Mouse (Mus musculus) kidney, adult 2 months (tissue): ENCODE results near the gene Kmt5c. TPM values are rescaled to one million over a fixed set of nuclear protein-coding genes. Genes with fewer than 3 reads are reported as not detected.

Experiments used
- DNase-seq: peaks from one replicate; pipeline ENCODE4 v3.0.0; 2021
- H3K27ac ChIP-seq: fragments of 200-500 bp; 2 replicates; pipeline ENCODE4 v1.5.1; 2012; ENCODE audit warnings: low read depth, low read length, control low read depth, inconsistent platforms; ENCODE audit not compliant: insufficient read depth
- H3K27me3 ChIP-seq: fragments of 200-500 bp; replicated peaks from 2 replicates; pipeline ENCODE4 v1.6.1; 2012; ENCODE audit warnings: mild to moderate bottlenecking, moderate library complexity, low read length, inconsistent platforms; ENCODE audit not compliant: control insufficient read depth, insufficient read depth
- H3K36me3 ChIP-seq: fragments of 200-500 bp; 2 replicates; pipeline ENCODE4 v1.6.1; 2012; ENCODE audit warnings: mild to moderate bottlenecking, moderate library complexity, low read length, inconsistent platforms; ENCODE audit not compliant: control insufficient read depth, insufficient read depth
- H3K4me1 ChIP-seq: fragments of 200-500 bp; 2 replicates; pipeline ENCODE4 v1.6.1; 2011; ENCODE audit warnings: low read length; ENCODE audit not compliant: control insufficient read depth, insufficient read depth
- H3K4me3 ChIP-seq: fragments of 200-500 bp; 2 replicates; pipeline ENCODE4 v1.5.1; 2011; ENCODE audit warnings: mild to moderate bottlenecking, low read depth, low read length, control low read depth; ENCODE audit not compliant: insufficient read depth
- CTCF ChIP-seq: fragments of 200-500 bp; conservative IDR thresholded peaks from 2 replicates; pipeline ENCODE4 v1.5.1; 2011; ENCODE audit warnings: low read depth, mild to moderate bottlenecking, control low read depth, low read length, moderate library complexity, mixed read lengths; ENCODE audit not compliant: insufficient read depth, insufficient read length
- POLR2A ChIP-seq: fragments of 200-500 bp; IDR thresholded peaks from one replicate; pipeline ENCODE4 v1.6.1; 2011; ENCODE audit warnings: low read depth, low read length, control low read depth
- WGBS: fragments of 180-500 bp; shearing (Covaris S2); methylation state at CpG from one replicate; pipeline ENCODE4 v1.1.7; 2018; 5-methylcytosine and 5-hydroxymethylcytosine counted together
- polyA plus RNA-seq: library from polyadenylated mRNA; depleted of rRNA; stranded (reverse); fragments of >200 nt; gene quantifications from 2 replicates; pipeline ENCODE4 v1.2.3, GENCODE M21; 2012

Gene Kmt5c
- polyA plus RNA-seq, 1 experiment, result 83.2 TPM

GRCm38 (mm10) chr7:4777851-4778637 lies 38.1 kb downstream of the Kmt5c start:
- 10% methylated on average over 20 of the region's 20 CpGs for whole genome bisulfite sequencing
- Histone ChIP-seq H3K27ac (no peak overlapping the region), H3K27me3 (no peaks in the 10 kb centered on the region), H3K4me1 (no peaks in the 10 kb centered on the region), H3K36me3 (no peaks in the 10 kb centered on the region), H3K4me3 (no peak overlapping the region)
- no peak for DNase-seq
- TF ChIP-seq POLR2A (no peak), CTCF (no peak)

DNA sequence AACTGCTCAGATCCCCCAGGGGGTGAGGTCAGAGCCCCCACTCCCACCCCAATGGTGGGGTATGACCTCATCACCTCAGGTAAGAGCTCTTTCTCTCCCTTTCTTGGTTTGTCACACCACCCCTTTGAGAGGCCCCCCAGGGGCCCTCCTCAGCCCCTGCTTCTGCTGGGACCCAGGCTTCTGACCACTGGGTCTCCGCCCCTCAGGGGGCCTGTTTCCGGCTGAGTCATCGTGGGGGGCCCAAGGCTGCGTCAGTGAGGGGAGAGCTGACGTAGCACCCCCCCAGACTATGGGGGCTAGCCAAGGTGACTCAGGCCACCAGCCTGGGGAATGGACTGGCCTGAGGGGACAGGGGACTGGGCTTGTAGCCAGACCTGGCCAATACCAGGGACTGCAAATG lies 40.0 kb downstream of the Kmt5c start:
- H3K36me3 ChIP-seq, result no peaks in the 10 kb centered on the region
- no peak overlapping the region for H3K27ac ChIP-seq
- H3K4me3 ChIP-seq, result no peak overlapping the region
- no peaks in the 10 kb centered on the region for H3K27me3 ChIP-seq
- 34% methylated on average over 5 of the region's 5 CpGs for WGBS
- no peaks in the 10 kb centered on the region for H3K4me1 ChIP-seq
- TF ChIP-seq POLR2A, result no peak
- TF ChIP-seq CTCF, result no peak
- no peak for DNase-seq

DNA sequence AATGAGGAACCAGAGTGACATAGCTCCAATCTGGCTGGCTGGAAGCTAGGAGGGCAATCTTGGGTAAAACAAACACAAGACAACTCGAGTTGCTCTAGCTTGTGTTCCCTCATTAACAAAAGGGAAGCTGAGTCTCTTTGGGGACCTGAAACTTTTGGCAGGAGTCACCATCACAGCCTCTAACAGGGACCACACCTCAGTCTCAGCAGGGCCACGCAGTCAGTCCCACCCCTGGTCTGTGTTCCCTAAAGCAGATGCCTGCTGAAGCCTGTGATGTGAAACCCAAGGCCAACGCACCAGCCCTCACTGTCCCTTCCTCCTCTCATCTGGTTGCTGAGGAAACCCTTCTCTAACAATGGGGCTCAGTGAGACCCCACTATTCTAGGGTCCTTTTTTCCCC lies 42.2 kb downstream of the Kmt5c start:
- WGBS, result 55% methylated on average over 3 of the region's 3 CpGs
- Histone ChIP-seq H3K4me1 (no peaks in the 10 kb centered on the region), H3K27me3 (no peaks in the 10 kb centered on the region), H3K4me3 (no peak overlapping the region), H3K36me3 (no peaks in the 10 kb centered on the region), H3K27ac (no peak overlapping the region)
- no peak for TF ChIP-seq POLR2A
- TF ChIP-seq CTCF, result no peak
- no peak for DNase-seq

- 81% methylated on average over 2 of the region's 2 CpGs for whole genome bisulfite sequencing
- Histone ChIP-seq H3K27me3 (no peaks in the 10 kb centered on the region), H3K4me3 (no peak within 1 kb of the TSS), H3K4me1 (no peaks in the 10 kb centered on the region), H3K27ac (no peak within 1 kb of the TSS), H3K36me3 (no peaks in the 10 kb centered on the region)
- no peak for DNase-seq
- TF ChIP-seq CTCF, result no peak
- TF ChIP-seq POLR2A, result no peak
These were observed 42.8 kb downstream of the Kmt5c start, which contains the start of the genes Il11 and Tmem190 for GRCm38 (mm10) chr7:4782759-4783158. Gene Il11, minus strand, starts transcription at chr7:4782859. Gene Tmem190, plus strand, starts transcription at chr7:4782937.

DNA sequence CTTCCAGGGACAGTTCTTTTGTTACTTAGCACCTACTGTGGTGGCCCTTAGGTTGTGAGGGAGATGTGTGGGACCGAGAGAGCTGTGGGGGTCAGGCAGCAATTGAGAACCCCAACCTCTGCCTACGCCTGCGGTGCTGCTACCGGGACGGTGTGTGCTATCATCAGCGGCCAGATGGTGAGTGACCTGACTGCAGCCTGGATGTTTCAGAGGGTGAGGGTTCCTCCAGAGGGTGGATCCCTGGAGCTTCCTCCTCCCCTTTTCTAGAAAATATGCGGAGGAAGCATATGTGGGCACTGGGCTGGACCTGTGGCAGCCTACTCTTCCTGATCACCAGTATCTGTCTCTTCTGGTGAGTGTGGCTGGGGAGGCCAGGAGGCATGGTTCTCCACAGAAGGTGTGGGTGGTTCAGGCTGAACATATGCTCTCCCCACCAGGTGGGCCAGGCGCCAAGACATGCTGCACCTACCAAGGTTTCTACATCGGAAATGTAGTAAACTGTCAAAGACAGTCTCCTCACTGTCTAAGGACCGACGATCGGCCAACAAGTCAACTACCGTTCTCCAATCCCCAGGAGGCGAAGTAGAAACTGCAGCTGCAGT lies 43.9 kb downstream of the Kmt5c start:
- Histone ChIP-seq H3K27me3 (no peaks in the 10 kb centered on the region), H3K27ac (no peak overlapping the region), H3K4me1 (0 out of 2 replicates have a peak, but pooled peaks cover 2% of the 10 kb centered on the region), H3K4me3 (no peak overlapping the region), H3K36me3 (no peaks in the 10 kb centered on the region)
- 86% methylated on average over 14 of the region's 14 CpGs for WGBS
- TF ChIP-seq CTCF (no peak), POLR2A (no peak)
- no peak for DNase-seq

- TF ChIP-seq CTCF, result 0 out of 2 replicates have a peak, but pooled peaks have one; percentile 17
- no peak for TF ChIP-seq POLR2A
- WGBS, result 2% methylated on average over 64 of the region's 64 CpGs
- H3K27me3 ChIP-seq, result no peaks in the 10 kb centered on the region
- peak overlapping the region; percentile 52 for H3K27ac ChIP-seq
- DNase-seq, result peak; percentile 71
- H3K4me1 ChIP-seq, result peaks cover 10% of the 10 kb centered on the region; the same call in 1 of the 2 replicates
- H3K4me3 ChIP-seq, result peak overlapping the region; percentile 69
- H3K36me3 ChIP-seq, result no peaks in the 10 kb centered on the region
These were observed 48.9 kb downstream of the Kmt5c start for GRCm38 (mm10) chr7:4788499-4789435.
